Comparison of ENCODE assay signal across 8 mouse cellular contexts in genomic region chr3:90508950-90509746, GRCm38 (mm10). TPM values are rescaled to one million over a fixed set of nuclear protein-coding genes. Genes with fewer than 3 reads are reported as not detected.
DNase-seq lines count a peak whose midpoint lies in the region; ATAC-seq and TF ChIP-seq lines count a peak whose summit lies in the region.

Gene Chtop (minus strand): TSS chr3:90509498.

- ATAC-seq in forebrain, embryonic 15.5 days (replicated peaks) = peak; percentile 93
- ATAC-seq in neutrophil, adult 5-6 weeks (ENCODE audit: extremely low read depth, insufficient number of reproducible peaks, low FRiP score, poor library complexity, severe bottlenecking) = peak; percentile 96

- peaks cover 4% of the 10 kb centered on the region; the same call in 1 of the 2 replicates for H3K27me3 ChIP-seq in forebrain, embryonic 15.5 days

- peaks cover 17% of the 10 kb centered on the region for H3K36me3 ChIP-seq in ES-E14 (ENCODE audit: control insufficient read depth, insufficient read depth, low read length, poor library complexity, severe bottlenecking)
- H3K36me3 ChIP-seq in forebrain, embryonic 15.5 days = peaks cover 32% of the 10 kb centered on the region

- TF ChIP-seq POLR2A in lung, adult 2 months (IDR thresholded peaks at IDR 0.05; ENCODE audit: borderline replicate concordance, extremely low read depth, low read depth, low read length) = peak; percentile 61; the same call in 1 of the 2 replicates

- DNase-seq in ES-E14 (ENCODE audit: low read depth, low spot score) = peak; percentile 99
- peak; percentile 98 for DNase-seq in cerebellum, adult 11-12 months
- DNase-seq in heart, postnatal 25 days (ENCODE audit: low spot score) = peak; percentile 97
- DNase-seq in layer of hippocampus, adult 18-20 months (ENCODE audit: low spot score in 2 of 2) = peak; percentile 98 to 99
- peak; percentile 100 for DNase-seq in lung, adult 2 months
- peak; percentile 96 to 98 for DNase-seq in thymus, adult 18-20 months

- no peaks in the 10 kb centered on the region for H3K9me3 ChIP-seq in ES-E14 (ENCODE audit: control insufficient read depth, insufficient read depth, low read depth, low read length)
- no peaks in the 10 kb centered on the region for H3K9me3 ChIP-seq in forebrain, embryonic 15.5 days

- peak within 1 kb of the TSS; percentile 100 for H3K9ac ChIP-seq in ES-E14 (ENCODE audit: insufficient read depth, low read depth, low read length, poor library complexity, severe bottlenecking)
- H3K9ac ChIP-seq in forebrain, embryonic 15.5 days (replicated peaks) = peak within 1 kb of the TSS; percentile 99

- intact Hi-C loops in heart, postnatal 25 days (cut with DNase I) = no loop called here

- in situ Hi-C loops in ES-E14 (cut with MboI; ENCODE audit: low sequenced_read_pairs in 2 of 2, unreplicated experiment in 2 of 2) = no loop called here

- peak within 1 kb of the TSS; percentile 95 to 98 for H3K4me3 ChIP-seq in ES-E14 (ENCODE audit: insufficient read depth in 1 of 2, low read depth in 1 of 2, low read length in 2 of 2, poor library complexity in 1 of 2, severe bottlenecking in 1 of 2)
- H3K4me3 ChIP-seq in forebrain, embryonic 15.5 days = peak within 1 kb of the TSS; percentile 99
- H3K4me3 ChIP-seq in lung, adult 2 months (replicated peaks; ENCODE audit: extremely low read depth, low read depth, low read length) = peak within 1 kb of the TSS; percentile 81

- TF ChIP-seq CTCF in lung, adult 2 months (IDR thresholded peaks at IDR 0.05; ENCODE audit: insufficient read depth, low read length) = no peak

- peak within 1 kb of the TSS; percentile 95 for H3K27ac ChIP-seq in ES-E14 (ENCODE audit: insufficient read depth, low read depth, low read length, poor library complexity, severe bottlenecking)
- peak within 1 kb of the TSS; percentile 95 for H3K27ac ChIP-seq in forebrain, embryonic 15.5 days (replicated peaks)

- H3K4me1 ChIP-seq in ES-E14 (ENCODE audit: control insufficient read depth in 2 of 2, insufficient read depth in 2 of 2, low read length in 2 of 2, poor library complexity in 1 of 2) = peaks cover 2 to 12% of the 10 kb centered on the region in 2 experiments; a peak in 1 of 4 replicates
- H3K4me1 ChIP-seq in forebrain, embryonic 15.5 days = peaks cover 39% of the 10 kb centered on the region
- peaks cover 4% of the 10 kb centered on the region; the same call in 1 of the 2 replicates for H3K4me1 ChIP-seq in lung, adult 2 months (ENCODE audit: control insufficient read depth, insufficient read depth, low read length)

- WGBS in forebrain, embryonic 15.5 days = under 1% methylated on average over 65 of the region's 66 CpGs
- WGBS in lung, adult 2 months = under 1% methylated on average over 66 of the region's 66 CpGs

- H3K4me2 ChIP-seq in forebrain, embryonic 15.5 days (replicated peaks) = peak within 1 kb of the TSS; percentile 70

TF ChIP-seq in ES-E14, 5 proteins besides CTCF, POLR2A, EP300 and RAD21:
- TF ChIP-seq CHD2 (IDR thresholded peaks at IDR 0.05; ENCODE audit: low read depth, low read length) (no peak), ZC3H11A (IDR thresholded peaks at IDR 0.05; ENCODE audit: borderline replicate concordance, low read depth, low read length) (peak; percentile 34), HCFC1 (IDR thresholded peaks at IDR 0.05; ENCODE audit: borderline replicate concordance, insufficient read depth, low read length) (peak; percentile 13; the same call in 1 of the 2 replicates)

RNA-seq across cellular contexts. Expression of gene Chtop, which starts in this region (rescaled TPM):
- total RNA-seq in ES-E14 (2012; rRNA removed) = 84.0 and 110 TPM in 2 replicates
- polyA plus RNA-seq in forebrain, embryonic 15.5 days (2015; fragmentation: Nextera tagmentation; extraction: Ambion mirVana) = 219 and 224 TPM in 2 replicates
- 100 to 1,000 TPM; 100 to 113 TPM for total RNA-seq in heart, postnatal 25 days (2021)
- 100 to 1,000 TPM; 148 TPM for total RNA-seq in layer of hippocampus, adult 18-20 months (2021)
- polyA plus RNA-seq in lung, adult 2 months (2012; rRNA removed) = 38.6 and 48.4 TPM in 2 replicates
- 101 and 106 TPM in 2 replicates for total RNA-seq in neutrophil, adult 5-6 weeks (2017)

Comparison
In these comparisons a context has a peak if more than half of its experiments do, and no peak if none do; other contexts are left out.
1. Peak in every context shown above with its lines: DNase-seq, ATAC-seq, H3K4me3 ChIP-seq and H3K27ac ChIP-seq.